Mouse (Mus musculus) heart, adult 18-20 months (tissue): ENCODE measurements at regions not wholly inside any gene's neighbourhood (a gene's known extent, or its start where the extent isn't known, plus 50 kb on each side); places are given as distances from the start of the nearest gene placed in this dataset.

Experiments used
- DNase-seq, 2 experiments: peaks; one replicate each; pipeline ENCODE4 v3.0.0; 2021 to 2022; ENCODE audit warnings: mixed read lengths in 1 of 2

- DNase-seq, result no peak
These were observed 95.6 kb upstream of the Nr2f2 start for GRCm38 (mm10) chr7:70462131-70462530.

DNA sequence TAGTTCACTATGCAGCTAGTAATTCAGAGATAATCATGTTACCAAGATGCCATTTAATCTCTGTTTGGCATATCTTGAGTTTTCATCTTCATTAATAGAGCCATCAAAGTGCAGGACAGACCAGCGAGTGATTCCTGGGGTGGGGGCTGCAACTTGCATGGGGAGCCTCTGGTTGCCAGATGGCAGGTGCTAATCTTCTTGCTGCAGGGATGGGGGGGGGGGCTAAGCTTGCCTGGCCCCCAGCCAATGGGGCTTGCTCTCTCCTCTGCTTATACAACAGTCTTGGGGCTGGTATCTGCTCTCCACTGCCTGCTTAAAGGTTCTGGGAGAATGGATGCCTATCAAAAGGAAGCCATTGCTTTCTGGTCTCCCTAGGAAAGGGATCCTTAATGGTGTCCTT lies 88.0 kb upstream of the Nr2f2 start:
- no peak for DNase-seq

GRCm38 (mm10) chr7:70452816-70453215 lies 86.3 kb upstream of the Nr2f2 start:
- no peak for DNase-seq

DNA sequence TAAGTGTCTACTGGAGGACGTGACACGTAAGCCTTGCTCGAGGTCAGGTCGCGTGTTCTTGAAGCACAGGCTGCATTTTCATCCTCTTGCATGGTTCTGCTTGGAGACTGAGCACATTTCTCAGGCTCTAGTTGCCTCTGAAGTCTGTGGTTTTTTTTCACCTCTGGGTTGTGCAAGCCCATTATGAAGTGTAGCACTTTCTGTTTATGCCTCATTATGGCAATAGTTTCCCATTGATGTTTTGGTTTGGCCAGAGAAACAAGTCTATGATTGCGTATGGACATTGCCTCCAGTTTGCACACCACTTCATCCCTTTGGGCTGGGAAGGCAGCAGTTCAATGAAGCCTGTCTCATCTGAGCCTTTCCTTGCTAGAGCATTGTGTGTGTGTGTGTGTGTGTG lies 72.4 kb upstream of the Nr2f2 start:
- no peak for DNase-seq

- DNase-seq, result no peak
These were observed 67.3 kb upstream of the Nr2f2 start for GRCm38 (mm10) chr7:70433838-70434237.

DNA sequence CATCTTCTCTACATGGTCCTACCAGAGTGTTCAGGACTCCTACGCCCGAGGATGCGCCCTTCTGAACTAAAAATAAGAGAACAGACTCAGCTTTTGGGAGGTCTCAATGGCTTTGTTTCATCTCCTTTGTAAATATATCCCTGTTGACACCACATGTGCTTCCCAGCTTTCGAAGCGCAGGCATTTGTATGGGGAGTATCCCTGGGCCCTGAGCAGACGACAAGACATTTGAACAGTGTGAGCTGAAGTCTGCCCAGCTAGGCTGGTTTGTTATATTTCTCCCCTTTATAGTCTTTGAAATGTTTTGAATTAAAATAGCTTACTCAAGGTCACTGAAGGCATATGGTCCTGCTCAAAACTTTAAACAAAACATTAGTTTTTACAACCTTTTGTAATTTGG lies 66.8 kb upstream of the Nr2f2 start:
- DNase-seq, result no peak

DNA sequence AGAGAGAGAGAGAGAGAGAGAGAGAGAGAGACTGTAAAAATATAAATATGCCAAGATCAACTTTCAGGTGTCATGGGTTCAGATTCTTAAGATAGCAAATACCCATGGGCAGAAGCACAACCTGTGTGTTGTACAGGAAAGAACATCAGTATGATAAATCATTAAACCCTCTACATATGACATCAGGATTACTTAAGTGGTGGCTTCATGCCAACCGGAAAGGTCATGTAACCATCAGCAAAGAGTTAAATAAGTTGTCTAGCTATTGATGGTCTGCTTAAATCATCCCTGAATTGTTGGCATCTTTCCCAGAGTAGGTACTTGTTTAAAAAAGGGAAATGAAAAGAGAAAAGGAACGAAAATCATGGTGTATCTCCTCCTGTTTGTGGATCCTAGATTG lies 65.2 kb upstream of the Nr2f2 start:
- DNase-seq, result no peak

DNA sequence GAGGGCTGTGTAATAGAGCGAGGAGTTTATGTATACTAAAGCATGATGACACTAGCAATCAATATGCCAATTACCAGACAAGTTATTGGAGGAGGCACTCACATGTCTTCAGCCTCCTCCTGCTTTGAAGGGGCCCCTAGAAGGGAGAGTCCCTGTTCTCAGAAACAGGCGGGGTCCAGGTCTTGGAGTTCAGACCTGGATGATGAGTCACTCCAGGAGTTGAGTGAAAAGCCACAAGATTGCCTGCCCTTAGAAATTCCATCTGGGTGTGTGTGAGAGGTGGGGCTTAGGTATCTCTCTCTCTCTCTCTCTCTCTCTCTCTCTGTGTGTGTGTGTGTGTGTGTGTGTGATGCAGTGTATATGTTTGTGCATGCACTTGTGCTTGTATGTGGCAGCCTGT lies 62.8 kb upstream of the Nr2f2 start:
- DNase-seq, result no peak

GRCm38 (mm10) chr7:70424231-70424620 lies 57.7 kb upstream of the Nr2f2 start:
- no peak for DNase-seq

- DNase-seq, result no peak
These were observed 57.1 kb upstream of the Nr2f2 start for GRCm38 (mm10) chr7:70423524-70424230.

DNA sequence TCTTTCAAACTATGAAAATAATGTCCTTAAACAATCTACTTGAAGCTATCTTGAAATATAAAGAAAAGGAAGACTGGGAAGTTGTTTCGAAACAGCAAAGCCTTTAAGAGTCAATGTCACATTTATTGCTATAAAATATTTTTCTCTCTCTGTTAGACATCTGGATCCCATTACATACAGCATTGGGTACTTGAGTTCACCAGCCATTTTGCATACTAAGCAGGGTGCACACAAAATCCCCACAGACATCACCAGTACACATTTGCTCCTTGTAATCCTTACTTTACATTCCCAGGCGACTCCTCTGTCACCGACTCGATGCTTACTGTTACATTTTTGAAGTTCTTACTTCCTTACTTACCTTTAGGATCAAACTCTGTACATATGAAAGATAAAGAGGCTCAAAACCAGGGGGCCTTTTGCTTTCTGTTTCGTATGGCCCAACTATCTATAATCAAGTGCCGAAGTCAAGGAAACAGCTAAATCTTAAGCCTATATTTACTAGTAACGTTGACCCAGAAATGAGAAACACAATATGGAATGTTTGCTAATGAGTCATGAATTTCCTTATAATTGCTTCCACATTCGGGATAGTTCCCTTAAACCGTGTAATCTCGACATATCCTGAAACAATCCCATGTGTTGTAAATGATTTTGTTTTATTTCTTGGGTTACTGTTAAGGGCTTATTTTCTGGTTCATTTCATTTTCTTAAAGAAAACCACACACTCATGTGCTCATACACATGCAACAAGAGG lies 49.8 kb upstream of the Nr2f2 start:
- no peak for DNase-seq
